Mouse (Mus musculus) G1E-ER4 (cell line): ENCODE results near the gene Mxra8. TPM values are rescaled to one million over a fixed set of nuclear protein-coding genes. Genes with fewer than 3 reads are reported as not detected.

ENCODE experiments used
- GATA1 ChIP-seq: IDR thresholded peaks from one replicate; pipeline ENCODE4 v1.8.0; 2012; ENCODE audit warnings: low read length, inconsistent platforms
- polyA plus RNA-seq: library from polyadenylated mRNA; stranded (reverse); fragments of >175 nt; gene quantifications from 2 replicates; pipeline ENCODE4 v1.2.3, GENCODE M21; 2012

Mxra8 gene
- polyA plus RNA-seq, 1 experiment = 0.12 TPM

DNA sequence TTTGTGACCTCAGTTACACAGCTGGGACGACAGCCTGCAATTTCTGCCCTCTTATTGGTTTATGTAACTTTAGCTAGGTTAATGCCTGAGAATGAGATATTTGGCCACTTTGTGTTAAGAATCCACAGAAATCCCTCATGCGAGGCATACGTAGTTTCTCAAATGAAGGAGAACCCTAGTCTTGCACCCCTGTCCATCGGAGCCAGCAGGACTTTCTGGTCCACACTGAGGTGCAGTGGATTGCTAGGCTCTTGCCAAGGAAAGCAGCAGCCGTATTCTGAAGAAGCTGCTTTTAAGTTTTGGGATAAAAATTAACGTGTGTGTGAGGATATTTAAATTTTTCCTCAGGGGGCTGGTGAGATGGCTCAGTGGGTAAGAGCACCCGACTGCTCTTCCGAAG, 8.9 kb upstream of the Mxra8 start:
- no peak for TF ChIP-seq GATA1

DNA sequence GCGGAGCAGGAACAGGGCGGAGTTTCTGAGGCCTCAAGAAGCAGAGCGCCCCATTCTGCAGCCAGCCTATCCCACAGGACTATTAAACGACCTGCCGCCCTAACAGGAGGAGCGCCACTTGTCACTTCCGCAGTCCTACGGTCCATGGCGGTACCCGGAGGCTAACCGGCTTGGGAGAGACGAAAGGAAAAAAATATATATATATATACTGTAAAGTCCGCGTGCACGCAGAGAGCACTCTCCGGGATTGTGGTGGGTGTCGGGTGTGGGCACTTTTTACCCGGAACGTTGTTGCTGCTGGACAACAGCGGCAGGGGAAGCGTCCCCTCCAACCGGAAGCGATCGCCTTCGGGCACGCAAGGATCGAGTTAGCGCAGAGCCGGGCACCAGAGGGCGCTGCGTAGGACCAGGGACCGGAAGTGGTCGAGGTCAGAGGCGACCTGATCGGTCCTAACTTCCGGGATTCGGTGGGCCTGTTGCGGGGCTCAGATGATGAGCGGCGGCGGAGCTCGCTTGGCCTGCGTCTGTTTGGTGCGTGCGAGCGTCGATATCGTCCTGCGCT, 8.2 kb upstream of the Mxra8 start, which contains the start of gene Aurkaip1:
TSS of gene Aurkaip1 (plus strand) at position 68 of the 562 bp plus-strand sequence.
- no peak for TF ChIP-seq GATA1

DNA sequence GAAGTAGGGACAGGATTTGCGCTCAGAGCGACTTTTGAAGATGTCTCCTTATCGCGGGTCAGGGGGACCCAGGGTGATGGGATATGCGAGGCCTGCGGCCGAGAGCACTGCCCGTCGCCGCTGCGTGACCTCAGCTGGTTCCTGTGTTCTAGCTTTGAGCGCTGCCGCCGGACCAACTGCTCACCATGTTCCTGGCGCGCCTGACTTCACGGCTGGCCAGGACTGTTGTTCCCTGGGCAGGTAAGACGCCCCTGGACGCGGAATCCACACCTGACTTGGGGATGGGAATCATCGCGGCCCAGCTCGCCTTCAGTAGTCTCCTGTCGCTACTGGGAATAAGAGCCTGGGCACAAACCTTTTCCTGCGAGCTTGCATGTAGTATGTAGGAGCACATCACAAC, 7.6 kb upstream of the Mxra8 start:
- TF ChIP-seq GATA1 = no peak

DNA sequence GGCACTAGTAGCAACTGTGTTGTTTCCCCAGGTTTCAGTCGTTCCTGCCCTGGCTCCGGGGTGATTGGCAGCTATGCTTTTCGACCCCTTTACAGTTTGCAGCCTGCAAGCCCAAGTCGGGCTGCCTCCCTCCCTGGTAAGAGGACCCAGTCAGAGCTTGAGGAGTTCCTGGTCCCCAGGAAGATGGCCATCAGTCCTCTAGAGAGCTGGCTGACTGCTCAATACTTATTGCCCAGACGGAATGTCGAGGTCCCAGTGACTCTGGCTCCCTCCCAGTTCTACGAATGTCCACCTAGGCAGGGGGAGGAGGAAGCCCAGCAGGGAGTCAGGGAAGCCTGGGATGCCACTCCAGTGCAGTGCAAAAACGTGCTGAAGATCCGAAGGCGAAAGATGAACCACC, 7.2 kb upstream of the Mxra8 start:
- no peak for TF ChIP-seq GATA1

DNA sequence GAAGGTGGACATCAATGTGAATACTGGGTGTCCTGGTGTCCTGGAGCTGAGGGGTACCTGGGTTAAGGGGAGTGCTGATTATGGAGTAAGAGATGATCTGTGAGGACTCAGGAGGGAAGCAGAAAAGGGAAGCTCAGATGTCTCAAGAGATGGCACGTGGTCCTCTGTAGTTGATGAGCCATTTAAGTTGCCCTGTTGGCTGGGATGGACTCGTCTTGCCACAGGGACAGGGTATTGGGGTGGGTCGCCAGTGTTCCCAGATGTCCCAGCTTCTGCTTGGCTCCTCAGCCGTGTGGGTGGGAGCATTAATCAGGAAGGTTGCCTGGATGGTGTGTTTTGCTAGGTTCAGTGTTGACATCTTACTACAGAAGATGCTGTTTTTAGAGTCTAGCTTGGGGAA, 6.2 kb upstream of the Mxra8 start:
- TF ChIP-seq GATA1 = no peak

DNA sequence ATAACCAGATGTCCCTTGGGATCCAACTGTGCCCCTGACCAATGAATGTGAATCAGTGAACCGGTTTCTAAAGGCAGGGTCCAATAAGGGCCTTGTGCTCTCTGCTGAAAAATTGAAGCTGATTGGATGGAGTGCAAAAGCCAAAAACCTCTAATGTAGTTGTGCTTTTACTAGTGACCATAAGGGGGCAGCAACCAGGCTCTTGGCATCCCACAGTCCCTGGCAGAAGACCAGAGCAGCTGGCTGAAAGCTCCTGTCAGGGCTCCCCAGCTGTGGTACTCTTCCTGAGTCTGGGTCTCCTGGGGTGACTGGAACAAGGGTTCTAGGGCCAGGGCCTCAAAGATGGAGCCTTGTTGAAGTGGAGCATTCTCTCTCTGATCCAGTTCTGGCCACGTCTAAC, 5.6 kb upstream of the Mxra8 start:
- TF ChIP-seq GATA1 = no peak

DNA sequence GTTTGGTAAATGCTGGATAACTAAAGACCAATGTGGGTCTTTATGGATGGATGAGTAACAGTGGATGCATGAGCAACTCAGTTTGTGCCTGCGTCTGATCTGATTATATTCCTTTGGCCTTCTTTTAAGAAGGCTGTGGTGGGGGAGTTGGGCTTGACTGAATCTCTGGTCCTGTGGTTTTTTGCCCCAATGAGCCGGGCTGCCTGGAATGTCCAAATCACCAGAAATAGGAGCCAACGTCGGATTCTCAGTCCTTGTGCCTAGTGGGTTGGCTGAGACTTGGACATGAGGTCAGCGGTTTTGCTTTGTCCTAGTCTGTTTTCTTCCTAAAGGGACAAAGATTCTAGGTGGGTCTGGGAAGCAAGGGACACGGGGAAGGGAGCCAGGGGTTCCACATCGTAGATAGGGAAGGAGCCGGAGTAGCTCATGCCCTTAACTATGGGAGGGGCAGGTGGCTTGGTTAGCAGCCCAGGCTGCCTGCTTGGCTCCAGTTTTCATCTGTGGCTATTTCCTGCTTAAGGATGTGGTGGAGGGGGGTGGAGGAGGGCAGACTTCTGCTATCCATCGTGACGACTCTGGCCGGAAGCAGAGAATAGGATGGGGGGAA, 2.0 kb upstream of the Mxra8 start:
- no peak for TF ChIP-seq GATA1

DNA sequence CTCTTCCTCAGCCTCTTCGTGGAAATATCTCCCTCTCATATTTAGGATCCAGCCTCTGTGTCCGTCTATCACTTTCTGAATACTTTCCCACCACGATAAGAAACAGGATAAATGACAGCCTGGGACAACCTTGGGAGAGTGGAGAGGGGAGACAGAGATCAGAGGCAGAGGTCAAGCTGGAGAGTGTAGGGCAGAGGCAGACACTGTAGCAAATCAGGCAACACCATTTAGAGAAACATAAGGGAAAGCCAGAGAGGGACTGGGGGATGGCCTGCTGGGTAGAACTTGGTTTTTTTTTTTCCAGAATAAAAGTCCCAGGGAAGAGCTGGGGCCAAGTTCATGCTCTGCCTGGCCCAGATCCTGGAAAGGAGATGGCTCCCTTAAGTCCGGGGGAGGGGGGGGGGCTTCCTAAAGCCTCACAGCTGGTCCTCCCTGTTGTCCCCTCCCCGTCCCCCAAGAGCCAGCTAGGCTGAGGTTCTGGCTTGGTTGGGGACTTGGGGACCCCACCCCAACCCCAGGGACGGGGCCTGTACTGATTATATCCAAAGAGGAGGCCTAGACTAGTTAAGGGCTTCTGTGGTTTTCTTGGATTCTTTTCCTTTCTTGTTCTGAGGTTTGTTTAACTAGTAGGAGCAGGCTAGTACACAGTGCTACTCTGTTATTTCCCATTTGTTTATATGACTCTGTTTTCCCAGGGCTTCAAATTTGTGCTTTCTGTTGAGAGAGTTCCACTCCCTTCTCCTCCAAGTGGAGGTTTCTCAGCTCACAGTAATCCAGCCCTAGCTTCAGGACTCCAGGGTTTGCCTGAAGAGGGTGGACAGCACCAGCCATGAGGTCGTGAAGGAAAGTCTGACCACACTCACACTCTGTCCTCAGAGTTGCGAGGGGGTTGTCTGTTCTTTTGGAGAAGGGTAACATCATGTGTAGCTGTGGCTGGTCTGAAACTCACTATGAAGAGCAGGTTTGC, 1.0 kb upstream of the Mxra8 start:
- TF ChIP-seq GATA1 = no peak

DNA sequence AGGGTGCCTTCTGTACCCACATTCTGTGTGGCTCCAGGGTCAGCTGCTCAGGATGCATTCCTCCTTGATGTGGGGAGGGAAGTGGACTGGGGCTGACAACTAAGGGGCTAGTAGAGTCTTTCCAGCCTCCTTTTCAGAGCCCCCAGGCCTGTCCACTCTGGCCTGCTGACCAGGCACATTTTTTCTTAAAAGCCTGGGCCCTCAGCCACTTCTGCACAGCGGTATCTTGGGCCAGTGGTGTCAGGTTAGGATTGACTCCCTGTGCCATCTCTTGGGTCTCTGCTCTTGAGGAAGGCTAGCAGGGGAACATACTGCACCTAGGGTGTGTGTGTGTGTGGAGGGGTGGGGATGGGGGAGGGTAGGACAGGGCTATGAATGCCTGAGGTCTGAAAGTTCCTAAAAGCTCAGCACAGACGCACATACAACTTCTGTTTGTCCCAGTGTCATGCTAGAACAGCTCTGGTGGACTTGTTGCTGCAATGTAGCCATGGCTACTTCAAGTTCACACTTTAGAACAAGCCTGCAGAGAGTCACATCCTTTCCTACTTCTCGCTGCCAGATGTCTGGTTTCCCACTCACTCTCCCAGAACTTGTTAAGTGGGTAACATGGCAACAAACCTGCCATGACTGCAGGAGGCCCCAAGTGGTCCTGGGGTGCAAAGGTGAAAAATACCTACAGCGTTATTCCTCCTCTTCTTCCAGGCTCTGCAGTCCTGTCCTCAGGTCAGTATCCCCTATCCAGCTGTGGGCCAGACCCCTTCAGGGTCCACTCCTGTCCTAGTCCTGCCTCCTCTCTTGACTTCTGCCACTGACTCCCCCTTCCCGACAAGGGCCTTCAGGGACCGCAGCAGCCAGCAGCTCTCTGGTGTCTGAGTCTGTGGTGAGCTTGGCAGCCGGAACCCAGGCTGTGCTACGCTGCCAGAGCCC, 859 bp downstream of the Mxra8 start:
- no peak for TF ChIP-seq GATA1

DNA sequence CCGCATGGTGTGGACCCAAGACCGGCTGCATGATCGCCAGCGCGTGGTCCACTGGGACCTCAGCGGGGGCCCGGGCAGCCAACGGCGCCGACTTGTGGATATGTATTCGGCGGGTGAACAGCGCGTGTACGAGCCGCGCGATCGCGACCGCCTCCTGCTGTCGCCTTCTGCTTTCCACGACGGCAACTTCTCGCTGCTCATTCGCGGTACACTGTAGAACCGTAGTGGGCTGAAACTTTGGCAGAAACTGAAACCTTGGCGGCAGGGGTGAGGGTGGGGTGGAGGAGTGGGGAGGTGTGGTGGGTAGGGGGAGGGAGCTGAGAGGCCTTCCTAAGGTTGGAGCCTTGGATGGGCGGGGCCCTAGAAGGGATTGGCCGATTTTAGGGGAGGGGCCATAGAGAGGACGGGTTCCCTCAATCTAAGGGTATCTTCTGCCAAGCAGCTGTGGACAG, 1.5 kb downstream of the Mxra8 start:
- TF ChIP-seq GATA1 = no peak

DNA sequence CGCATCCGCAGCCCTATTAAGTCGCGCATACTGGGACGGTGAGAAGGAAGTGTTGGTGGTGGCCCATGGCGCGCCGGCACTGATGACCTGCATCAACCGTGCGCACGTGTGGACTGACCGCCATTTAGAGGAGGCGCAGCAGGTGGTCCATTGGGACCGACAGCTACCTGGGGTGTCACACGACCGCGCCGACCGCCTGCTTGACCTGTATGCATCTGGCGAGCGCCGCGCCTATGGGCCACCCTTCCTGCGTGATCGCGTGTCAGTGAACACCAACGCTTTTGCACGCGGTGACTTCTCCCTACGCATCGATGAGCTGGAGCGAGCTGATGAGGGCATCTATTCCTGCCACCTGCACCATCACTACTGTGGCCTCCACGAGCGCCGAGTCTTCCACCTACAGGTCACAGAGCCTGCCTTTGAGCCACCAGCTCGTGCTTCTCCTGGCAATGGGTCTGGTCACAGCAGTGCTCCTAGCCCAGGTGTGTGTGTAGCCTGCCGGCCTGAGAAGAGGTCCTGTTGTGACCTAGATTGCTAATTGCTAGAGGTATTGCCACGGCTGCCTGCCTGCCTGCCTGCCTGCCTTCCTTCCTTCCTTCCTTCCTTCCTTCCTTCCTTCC, 2.3 kb downstream of the Mxra8 start:
- no peak for TF ChIP-seq GATA1

DNA sequence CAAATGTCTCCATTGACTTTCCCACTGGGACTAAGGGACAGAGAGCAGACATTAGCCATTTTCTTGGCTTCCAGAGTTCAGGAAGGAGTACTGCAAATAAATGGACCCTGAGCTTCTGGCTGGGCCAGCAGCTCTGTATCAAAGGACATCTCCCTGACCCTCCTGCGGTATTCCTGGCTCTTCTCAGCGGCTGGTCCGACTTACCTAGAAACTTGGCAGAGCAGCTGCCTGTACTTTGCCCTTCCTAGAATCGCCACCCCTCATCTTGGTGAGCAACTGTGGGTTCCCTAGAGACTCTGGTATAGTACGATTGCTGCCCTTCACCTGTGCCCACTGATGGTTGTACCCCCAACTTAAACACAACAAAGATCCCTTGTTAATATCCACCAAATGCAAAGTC, 3.8 kb downstream of the Mxra8 start:
- no peak for TF ChIP-seq GATA1

DNA sequence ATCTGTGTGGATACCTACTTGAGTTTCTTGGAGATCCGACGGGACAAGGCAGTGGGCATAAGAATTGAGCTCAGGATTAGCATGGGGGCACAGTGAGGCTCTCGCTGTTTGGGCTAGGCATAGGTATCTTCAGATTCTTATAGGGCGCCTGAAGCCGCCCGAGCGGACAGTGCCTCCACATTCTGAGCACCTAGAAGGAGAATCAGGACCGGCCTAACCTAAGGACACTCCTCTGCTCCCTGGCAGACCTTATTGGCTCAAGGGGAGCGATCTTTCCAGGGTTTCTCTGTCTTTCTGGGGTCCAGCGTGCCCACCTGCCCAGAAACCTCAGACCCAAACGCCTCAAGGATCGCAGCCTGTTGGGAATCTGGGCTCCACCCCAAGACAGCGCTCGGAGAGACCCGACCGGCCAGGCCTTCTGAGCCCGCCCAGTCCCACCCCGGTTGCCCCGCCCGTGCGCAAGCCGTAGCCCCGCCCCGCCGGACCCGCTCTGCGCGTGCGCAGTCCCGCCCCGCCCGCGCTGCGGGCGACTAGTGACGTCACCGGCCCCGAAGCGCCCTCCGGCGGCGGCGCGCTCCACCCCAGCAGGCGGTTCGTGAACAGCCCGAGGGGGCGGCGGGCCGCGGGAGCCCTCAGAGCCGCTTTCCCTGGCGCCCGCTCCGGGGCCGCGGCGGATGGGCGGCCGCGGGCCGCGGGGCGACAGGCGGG, 7.5 kb downstream of the Mxra8 start, which contains the start of gene Dvl1:
TSS of gene Dvl1 (plus strand) at position 532 of the 708 bp plus-strand sequence.
- no peak for TF ChIP-seq GATA1
